In the genomic region with DNA sequence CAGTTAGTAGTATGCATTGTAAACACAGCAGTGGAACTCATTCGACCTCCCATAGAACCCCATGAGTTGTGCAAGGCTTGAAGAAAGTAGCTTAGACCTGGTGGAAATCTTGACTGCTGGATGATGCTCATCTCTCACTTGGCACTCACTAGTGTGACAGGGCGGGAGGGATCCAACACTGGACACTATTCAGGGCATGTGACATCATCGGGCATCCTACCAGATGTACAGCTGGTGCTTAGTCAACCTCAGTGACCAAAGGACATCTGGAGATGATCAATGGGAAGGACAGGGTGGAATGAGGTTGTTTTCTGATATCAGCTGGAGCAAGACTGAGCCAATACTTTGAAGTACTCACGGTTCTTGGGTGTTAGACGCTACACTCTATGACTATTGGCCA, we compare ENCODE assay signal across 17 mouse cellular contexts.
A peak's percentile ranks its signal among the peaks of the same experiment; 100 is the strongest.
DNase-seq lines count a peak whose midpoint lies in the region; ATAC-seq and TF ChIP-seq lines count a peak whose summit lies in the region.
"Had no signal": no experiment of that assay in that cellular context is flagged by ENCODE, and none has a peak within 500 bp of the region (broad histone marks: within the 10 kb centered on the region; RNA-seq: fewer than 3 reads in every experiment).

No protein-coding gene starts in this region.

- peak; percentile 15 to 22 for DNase-seq in cerebellum, postnatal 14 days
- peak; percentile 10 to 34 for DNase-seq in lung, adult 18-20 months
- DNase-seq in lung, adult 2 months: no peak
- peak; percentile 47 to 64 for DNase-seq in heart, adult 9 months (ENCODE audit: low spot score in 2 of 2)
- DNase-seq in lung, postnatal 36 days: peak; percentile 41
- no peak for DNase-seq in spleen, postnatal 4 days (ENCODE audit: low spot score in 2 of 2)
- DNase-seq: adrenal gland, adult 8-10 months; kidney, postnatal 25 days; thymus, postnatal 25 days had no signal

- TF ChIP-seq POLR2A in lung, adult 2 months (IDR thresholded peaks at IDR 0.05; ENCODE audit: borderline replicate concordance, extremely low read depth, low read depth, low read length): no peak

- H3K9ac ChIP-seq in forebrain, embryonic 16.5 days (replicated peaks; ENCODE audit: low read depth, low read length): no peak overlapping the region
- H3K9ac ChIP-seq: heart, embryonic 13.5 days; lung, embryonic 15.5 days; midbrain, embryonic 15.5 days; neural tube, embryonic 13.5 days had no signal

- H3K4me3 ChIP-seq in lung, adult 2 months (replicated peaks; ENCODE audit: extremely low read depth, low read depth, low read length): no peak overlapping the region
- no peak overlapping the region for H3K4me3 ChIP-seq in forebrain, embryonic 16.5 days (replicated peaks; ENCODE audit: low read length)
- H3K4me3 ChIP-seq: heart, embryonic 13.5 days; limb, embryonic 10.5 days; lung, embryonic 15.5 days; midbrain, embryonic 15.5 days; neural tube, embryonic 13.5 days had no signal

- H3K27me3 ChIP-seq in forebrain, embryonic 16.5 days (replicated peaks; ENCODE audit: control insufficient read depth, insufficient read depth, low read length): no peaks in the 10 kb centered on the region
- H3K27me3 ChIP-seq: heart, embryonic 13.5 days; lung, embryonic 15.5 days; midbrain, embryonic 15.5 days; neural tube, embryonic 13.5 days had no signal

- peaks cover 6% of the 10 kb centered on the region for H3K4me1 ChIP-seq in lung, adult 2 months (ENCODE audit: control insufficient read depth, insufficient read depth, low read length)
- H3K4me1 ChIP-seq in forebrain, embryonic 16.5 days (replicated peaks; ENCODE audit: control insufficient read depth, insufficient read depth, low read length): peaks cover 20% of the 10 kb centered on the region

- no peak overlapping the region for H3K27ac ChIP-seq in forebrain, embryonic 16.5 days (ENCODE audit: low read length)
- H3K27ac ChIP-seq: heart, embryonic 13.5 days; limb, embryonic 10.5 days; lung, embryonic 15.5 days; midbrain, embryonic 15.5 days; neural tube, embryonic 13.5 days had no signal

- H3K4me2 ChIP-seq in forebrain, embryonic 16.5 days (ENCODE audit: low read length): no peak overlapping the region
- H3K4me2 ChIP-seq: heart, embryonic 13.5 days; lung, embryonic 15.5 days; midbrain, embryonic 15.5 days; neural tube, embryonic 13.5 days had no signal

- ATAC-seq in cerebellum, adult (ENCODE audit: insufficient number of reproducible peaks, low FRiP score, low TSS enrichment): no peak
- no peak for ATAC-seq in forebrain, embryonic 16.5 days
- ATAC-seq: inflammation-experienced regulatory T-cells, adult 6 months; midbrain, embryonic 15.5 days had no signal

- no peaks in the 10 kb centered on the region for H3K36me3 ChIP-seq in forebrain, embryonic 16.5 days (ENCODE audit: control insufficient read depth, insufficient read depth)
- H3K36me3 ChIP-seq: heart, embryonic 13.5 days; limb, embryonic 10.5 days; lung, embryonic 15.5 days; midbrain, embryonic 15.5 days; neural tube, embryonic 13.5 days had no signal

- H3K9me3 ChIP-seq in forebrain, embryonic 16.5 days (ENCODE audit: control insufficient read depth, low read length): no peaks in the 10 kb centered on the region
- H3K9me3 ChIP-seq: heart, embryonic 13.5 days; limb, embryonic 10.5 days; lung, embryonic 15.5 days; midbrain, embryonic 15.5 days; neural tube, embryonic 13.5 days had no signal

- WGBS in lung, adult 2 months: 64% methylated on average over 5 of the region's 5 CpGs
- WGBS in forebrain, embryonic 16.5 days: 91% methylated on average over 5 of the region's 5 CpGs

- TF ChIP-seq CTCF in lung, adult 2 months (IDR thresholded peaks at IDR 0.05; ENCODE audit: insufficient read depth, low read length): no peak

Comparison
In these comparisons a context has a peak if more than half of its experiments do, and no peak if none do; other contexts are left out.
1. DNase-seq: peak in cerebellum, postnatal 14 days (2 of 2), lung, adult 18-20 months (2 of 2), heart, adult 9 months (2 of 2) and lung, postnatal 36 days (single experiment); none in lung, adult 2 months (single experiment) and spleen, postnatal 4 days (0 of 2).